Mouse (Mus musculus): ENCODE results near the gene C87436. TPM values are rescaled to one million over a fixed set of nuclear protein-coding genes. Genes with fewer than 3 reads are reported as not detected.

Gene C87436
- total RNA-seq (2021): 1 to 10 TPM; 8.7 to 9.8 TPM
- long read RNA-seq, experiment 1, partial matches to known transcripts: 0 of 6 reads
- long read RNA-seq, experiment 1, other reads (novel, unspliced or antisense): 6 of 6 reads
- long read RNA-seq, experiment 2, partial matches to known transcripts: 1 of 9 reads
- long read RNA-seq, experiment 2, other reads (novel, unspliced or antisense): 5 of 9 reads

GRCm38 (mm10) chr6:86438272-86439118 lies at the start of gene C87436:
TSS of gene C87436 (plus strand) at chr6:86438374.
- DNase-seq: peak; percentile 91

DNA sequence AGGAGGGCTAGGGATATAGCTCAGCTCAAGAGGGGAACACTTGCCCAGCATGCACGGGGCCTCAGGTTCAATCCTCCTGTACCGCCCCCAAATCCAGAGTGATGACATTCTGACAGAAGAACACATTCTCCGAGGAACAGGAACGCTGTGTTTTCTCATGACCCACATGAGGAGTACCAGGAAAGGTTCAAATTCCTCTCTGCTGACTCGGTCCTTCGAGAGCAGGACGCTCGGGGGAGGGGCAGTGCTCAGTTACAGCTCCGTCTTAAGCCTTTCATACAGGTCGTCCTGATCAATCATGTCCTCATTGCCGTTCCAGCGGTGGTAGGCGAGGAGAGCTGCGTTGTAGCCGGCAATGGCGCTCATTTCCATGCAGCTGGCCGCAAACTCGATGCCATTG lies 49.7 kb upstream of the C87436 start:
- DNase-seq: no peak

- no peak for DNase-seq
Measured at GRCm38 (mm10) chr6:86391326-86391725, 46.8 kb upstream of the C87436 start.

GRCm38 (mm10) chr6:86393187-86393586 lies 45.0 kb upstream of the C87436 start:
- DNase-seq: no peak

DNA sequence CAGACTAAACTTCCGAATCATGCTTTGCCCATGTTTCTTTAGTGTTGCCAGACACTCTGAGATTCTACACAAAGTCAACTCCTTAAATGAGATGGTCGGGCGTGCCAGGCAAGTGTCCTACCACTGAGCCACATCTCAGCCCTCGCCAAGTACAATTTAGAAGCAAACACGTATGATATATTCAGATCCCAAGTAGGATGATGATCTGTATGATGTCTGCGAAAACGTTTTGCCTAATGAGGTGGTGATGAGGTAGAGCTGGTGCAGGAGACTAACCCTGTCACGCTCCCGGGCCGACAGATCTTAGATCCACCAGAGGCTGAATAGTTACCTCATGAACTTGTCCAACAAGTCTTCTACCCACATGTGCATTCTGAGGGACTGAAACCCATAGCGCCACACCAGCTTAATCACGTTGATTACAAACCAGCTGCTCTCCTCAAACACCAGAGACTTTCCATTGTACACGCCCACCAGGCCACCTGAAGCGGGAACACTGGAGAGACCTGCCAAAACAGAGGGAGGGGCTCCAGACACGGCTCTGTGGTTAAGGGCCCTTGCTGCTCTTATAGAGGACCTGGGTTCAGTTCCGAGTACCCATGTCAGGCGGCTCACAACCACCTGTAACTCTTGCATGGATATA lies 44.0 kb upstream of the C87436 start:
- DNase-seq: no peak

DNA sequence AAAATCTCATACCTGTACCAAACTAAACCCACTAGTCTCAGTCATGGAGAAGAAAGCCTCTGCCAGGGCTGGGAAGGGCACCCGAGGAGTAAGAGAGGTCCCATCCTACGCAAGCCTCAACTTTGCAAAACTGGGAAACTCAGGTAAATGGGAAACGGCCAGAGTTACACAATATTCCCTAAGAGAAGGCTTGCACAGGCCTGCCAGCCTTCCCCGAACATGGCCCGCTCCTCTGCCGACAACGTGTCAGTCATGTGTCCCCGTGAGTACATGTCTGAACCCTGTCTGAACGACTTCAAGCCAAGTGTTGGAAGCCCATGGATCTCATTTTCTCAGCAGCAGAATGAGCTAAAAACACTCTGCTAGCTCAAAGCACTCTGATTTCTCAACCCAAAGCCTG lies 43.2 kb upstream of the C87436 start:
- DNase-seq: no peak

DNA sequence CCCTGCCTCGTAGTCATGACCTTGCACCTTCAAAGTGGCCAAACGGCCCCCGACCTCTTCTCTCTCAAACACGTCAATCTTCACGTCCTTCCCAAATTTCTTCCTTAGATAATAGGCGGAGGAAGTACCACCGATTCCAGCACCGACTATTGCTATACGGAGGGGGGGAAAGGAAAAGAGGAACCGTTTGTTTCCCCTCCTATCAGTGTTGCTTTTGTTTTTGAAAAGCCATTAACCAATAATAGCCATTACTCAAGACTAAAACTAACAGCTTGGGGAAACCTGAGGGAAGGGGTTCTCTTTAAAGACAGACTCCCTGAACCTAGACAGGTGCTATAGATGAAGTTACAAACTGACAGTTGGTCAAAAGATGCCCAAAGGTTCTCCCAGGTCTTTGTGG lies 42.2 kb upstream of the C87436 start:
- DNase-seq: no peak

GRCm38 (mm10) chr6:86396581-86397256 lies 41.5 kb upstream of the C87436 start, which contains the start of gene Pcyox1:
TSS of gene Pcyox1 (minus strand) at chr6:86397154.
- DNase-seq: peak; percentile 91

- DNase-seq: no peak
Measured at GRCm38 (mm10) chr6:86397257-86397980, 40.8 kb upstream of the C87436 start.

GRCm38 (mm10) chr6:86398986-86399385 lies 39.2 kb upstream of the C87436 start:
- DNase-seq: no peak

DNA sequence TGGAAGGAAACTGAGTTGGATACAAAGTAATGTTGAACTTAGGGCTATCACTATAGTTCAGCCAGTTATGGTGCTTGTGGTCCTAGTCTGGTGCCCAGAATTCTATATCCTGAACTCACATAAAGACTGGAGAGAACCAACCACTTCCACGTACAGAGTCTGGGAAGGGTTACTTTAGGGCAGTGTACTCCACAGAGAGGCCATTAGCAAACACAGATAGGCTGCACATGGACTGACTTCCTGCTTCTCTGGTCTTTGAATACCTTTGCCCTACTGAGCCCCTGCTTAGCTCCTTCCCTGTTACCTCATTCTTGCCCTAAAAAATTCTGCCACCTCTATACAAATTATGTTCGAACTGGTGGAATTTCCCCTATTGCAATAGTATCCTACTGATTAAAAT lies 38.2 kb upstream of the C87436 start:
- no peak for DNase-seq

GRCm38 (mm10) chr6:86400972-86401371 lies 37.2 kb upstream of the C87436 start:
- peak; percentile 42 for DNase-seq

- DNase-seq: no peak
Measured at GRCm38 (mm10) chr6:86402681-86403607, 35.2 kb upstream of the C87436 start.

GRCm38 (mm10) chr6:86403728-86404099 lies 34.5 kb upstream of the C87436 start:
- peak; percentile 82 for DNase-seq

DNA sequence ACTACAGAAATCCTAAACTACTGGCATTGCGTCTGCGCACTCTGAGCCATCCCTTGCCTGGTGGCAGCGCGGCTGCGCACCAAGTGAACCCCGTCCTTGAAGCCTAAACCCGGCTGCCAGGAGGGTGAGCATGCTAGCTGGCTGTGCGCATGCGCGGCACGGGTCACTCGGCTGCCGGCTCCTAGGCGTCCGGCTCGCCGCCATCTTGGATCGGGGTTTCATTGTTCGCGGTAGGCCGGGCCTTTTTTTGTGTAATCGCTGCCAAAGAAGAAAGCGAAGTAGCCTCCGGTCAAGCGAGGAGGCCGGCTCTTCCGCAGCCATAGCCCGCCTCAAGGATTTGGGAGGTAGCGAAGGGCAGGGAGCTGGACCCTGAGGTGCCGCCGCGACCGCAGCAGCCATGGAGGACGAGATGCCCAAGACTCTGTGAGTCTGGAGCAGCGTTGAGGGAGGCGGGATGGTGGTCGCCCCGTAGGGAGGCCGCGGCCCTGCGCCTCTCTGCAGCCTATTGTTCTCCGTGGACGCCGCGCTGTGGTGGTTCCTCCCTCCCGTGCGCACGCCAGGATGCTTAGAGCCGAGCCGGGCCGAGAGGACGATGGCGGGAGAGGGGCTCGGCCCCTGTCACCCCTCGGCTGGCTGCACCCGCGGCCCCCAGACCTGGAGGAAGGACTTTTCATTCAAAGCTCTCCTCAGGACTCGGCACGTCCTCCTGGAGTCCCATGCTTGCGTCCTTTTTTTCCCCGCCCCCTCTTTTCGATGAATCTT lies 33.9 kb upstream of the C87436 start, which contains the start of gene Tia1:
TSS of gene Tia1 (plus strand) at position 120 of the 762 bp plus-strand sequence.
- peak; percentile 97 for DNase-seq

DNA sequence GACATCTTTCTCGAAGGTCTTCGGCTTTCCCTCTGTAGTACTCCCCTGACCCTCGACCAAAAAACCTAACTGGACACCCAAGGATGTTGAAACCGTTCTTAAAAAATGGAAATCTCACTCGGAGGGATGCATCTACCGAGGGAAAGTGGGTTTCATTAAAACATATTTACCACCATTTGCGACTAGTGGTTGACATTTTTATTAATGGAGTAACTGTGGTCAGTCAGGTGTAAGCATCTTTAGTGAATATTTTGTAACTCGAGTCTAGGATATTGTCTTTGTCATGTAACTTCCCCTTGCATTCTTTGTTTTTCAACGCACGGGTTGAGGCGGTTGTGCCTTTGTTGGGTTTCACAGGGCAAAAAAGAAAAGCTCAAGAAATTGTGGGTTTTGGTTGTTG lies 33.2 kb upstream of the C87436 start:
- DNase-seq: no peak

DNA sequence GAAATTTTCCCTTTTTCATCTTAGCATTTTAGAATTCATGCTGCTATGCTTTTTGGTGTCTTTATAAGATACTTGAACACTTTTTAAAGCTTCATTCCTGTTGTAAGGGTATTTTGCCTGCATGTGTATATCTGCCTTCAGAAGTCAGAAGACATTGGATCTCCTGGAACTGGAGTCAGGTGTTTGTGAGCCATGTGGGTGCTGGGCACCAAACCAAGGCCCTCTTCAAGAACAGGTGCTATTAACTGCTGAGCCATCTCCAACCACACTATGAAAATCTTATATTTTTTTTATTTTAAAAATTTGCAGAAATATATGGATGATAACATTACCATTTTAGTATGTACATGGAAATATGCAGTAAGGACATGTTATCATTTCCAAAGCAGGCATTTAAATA lies 31.9 kb upstream of the C87436 start:
- DNase-seq: no peak

DNA sequence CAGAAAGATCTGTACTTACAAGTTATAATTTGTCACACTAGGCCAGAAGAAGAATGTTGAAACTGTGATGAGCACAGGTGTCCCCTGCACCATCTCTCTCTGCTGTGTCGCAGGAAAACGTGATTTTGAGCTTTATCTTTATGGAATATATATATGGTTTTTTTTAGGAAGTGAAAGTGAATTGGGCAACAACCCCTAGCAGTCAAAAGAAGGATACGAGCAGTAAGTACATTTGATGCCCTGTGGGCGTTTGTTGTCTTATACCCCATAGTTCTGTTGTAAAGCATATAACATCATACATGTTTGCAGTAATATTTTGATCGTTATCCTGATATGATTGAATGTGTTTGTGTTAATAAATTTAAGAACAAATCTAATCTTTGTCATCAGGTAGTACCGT lies 19.5 kb upstream of the C87436 start:
- DNase-seq: no peak

DNA sequence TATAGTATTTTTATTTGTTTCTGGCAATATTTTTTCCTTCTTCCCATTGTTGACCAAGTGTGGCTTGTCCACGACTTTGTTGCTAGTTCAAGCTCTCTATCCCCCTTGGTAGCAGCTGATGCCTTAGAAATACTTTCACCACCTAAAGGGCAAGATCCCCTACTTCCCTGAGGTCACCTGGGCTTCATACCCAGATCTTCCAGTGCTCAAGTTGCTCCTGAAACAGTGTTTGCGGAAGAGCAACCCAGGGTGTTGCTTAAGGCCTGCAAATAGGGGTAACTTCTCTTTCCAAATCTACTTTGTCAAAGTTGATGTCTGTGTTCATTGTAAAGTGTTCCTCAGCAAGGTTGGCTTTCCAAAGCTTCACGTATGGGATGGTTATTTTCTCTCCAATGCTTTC lies 18.9 kb upstream of the C87436 start:
- DNase-seq: no peak

- no peak for DNase-seq
Measured at GRCm38 (mm10) chr6:86420491-86420890, 17.7 kb upstream of the C87436 start.
